Mouse (Mus musculus) ovary, postnatal 36 days (tissue): ENCODE results near the gene Ascl1.

Source experiments
- DNase-seq: peaks from one replicate; pipeline ENCODE4 v3.0.0; 2022; ENCODE audit warnings: low spot score, mixed read lengths

Ascl1 gene

DNA sequence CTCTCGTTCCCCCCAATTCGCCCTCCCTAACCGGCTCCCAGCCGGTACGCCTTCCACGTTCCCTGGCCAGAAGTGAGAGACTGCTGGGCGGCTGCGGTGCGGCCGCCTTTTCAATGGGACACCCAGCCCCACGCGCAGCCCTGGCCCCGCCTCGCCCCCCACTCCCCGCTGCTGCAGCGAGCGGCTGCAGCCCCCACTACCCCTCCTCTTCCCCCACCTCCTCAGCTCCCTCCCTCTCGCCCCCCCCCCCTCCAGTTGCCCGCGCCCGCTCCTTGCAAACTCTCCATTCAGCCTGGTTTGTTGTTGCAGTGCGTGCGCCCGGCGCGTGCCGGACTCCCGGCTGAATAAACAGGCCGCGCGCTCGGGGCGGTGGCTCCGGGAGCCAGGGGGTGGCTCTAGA, at the start of gene Ascl1:
Gene Ascl1, minus strand, starts transcription at position 85 of the 400 bp plus-strand sequence.
- no peak for DNase-seq

DNA sequence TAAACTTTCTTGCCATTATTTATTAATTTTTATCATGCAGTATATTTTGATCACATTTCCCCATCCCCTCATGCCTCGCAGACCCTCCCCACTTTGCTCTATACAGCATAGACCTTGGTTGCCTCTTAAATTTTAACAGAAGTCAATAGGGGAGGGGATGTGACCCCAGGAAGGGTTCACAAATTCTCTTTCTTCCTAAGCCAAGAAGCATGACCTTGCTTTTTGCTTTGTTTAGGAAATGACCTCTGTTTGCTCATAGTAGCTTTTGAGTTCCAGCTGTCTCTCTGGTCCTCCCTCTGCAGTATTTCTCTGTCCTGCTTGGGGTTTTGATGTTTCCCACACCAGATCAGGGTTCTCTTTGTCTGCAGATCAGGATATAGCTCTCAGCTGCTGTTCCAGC, 40.7 kb upstream of the Ascl1 start:
- no peak for DNase-seq

DNA sequence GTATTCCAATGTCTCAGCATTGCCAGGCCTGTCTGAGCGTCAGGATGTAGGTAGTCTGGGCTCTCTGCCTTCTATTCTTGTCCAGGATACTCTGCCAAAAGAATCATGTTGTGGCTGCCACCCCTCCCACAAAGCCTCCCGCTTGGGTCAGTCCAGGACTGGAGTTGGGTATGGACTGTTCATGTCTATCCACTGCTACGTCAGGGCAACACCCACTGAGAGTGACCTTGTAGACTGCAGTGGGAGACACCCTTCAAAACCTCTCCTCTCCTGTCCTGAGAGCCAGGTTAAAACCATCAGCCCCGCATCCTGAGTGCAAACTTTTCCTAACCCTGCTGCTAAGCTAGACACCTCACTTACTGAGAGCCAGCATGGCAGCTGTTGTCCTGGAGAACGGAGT, 28.2 kb upstream of the Ascl1 start, which contains the start of gene Pah:
Gene Pah, plus strand, starts transcription at position 150 of the 400 bp plus-strand sequence.
- DNase-seq, result no peak

DNA sequence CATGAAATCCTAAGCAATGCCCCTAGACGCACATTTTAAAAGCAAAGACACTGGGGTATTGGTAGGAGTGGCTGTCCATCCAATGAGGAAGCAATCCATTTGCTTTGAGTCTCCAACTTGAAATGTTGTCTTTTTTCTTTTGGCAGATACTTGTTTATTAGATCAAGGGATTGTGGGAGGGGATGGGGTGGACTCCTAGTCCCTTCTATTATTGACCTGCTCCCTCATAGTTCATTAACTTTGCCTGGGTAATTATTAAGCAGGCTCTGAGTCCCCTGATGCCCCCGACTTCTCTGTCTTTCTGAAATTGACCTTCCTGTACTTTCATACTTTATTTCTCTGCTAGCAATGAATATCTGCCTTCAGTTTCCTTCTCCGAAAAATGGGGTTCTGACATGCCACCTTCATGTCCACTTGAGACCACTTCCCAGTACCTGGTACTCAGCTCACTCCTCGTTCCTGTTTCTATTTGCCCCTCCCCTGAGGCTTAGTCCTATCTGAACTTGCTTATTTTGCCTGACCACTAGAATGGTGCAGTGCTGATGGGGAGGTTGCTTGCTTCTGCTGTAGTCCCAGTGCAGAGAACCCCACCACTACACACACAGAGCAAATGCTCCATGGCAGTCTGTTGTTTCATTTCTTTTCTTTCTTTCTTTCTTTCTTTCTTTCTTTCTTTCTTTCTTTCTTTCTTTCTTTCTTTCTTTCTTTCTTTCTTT, 27.1 kb upstream of the Ascl1 start:
- no peak for DNase-seq

DNA sequence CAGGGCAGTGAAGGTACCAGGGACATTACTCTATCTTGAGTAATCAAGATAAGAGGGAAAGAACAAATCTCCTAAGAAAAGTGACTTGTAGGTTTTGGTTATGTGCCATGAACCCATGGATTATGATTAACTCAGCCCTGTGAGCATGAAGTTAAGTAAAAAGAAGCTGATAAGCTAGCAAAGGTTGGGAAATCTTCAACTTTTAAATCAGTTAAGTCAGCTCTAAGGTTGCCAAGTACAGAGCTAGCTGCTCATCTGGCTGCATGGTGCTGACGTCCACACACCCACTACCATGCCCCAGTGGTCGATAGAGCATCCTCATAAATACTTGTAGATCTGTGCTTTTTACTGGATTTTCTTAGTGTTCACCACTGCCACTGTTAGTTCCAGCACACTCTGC, 25.1 kb upstream of the Ascl1 start:
- DNase-seq, result no peak

DNA sequence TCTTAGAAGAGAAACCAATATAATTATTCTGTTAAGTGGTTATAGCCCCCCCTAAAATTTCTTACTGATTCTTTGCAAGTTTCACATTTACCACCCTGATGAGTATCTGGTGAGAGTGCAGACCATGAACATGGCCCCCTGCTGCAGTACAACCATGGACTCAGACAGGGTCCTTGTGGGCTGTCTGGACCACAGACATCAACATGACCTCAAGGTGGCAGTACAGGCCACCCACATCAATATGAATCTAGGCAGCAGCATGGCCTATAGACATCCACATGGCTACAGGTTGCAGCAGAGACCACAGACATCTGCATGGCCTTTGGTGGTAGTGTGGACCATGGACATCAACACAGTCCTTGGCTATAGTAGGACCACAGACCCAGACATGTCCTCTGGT, 19.6 kb upstream of the Ascl1 start:
- DNase-seq, result no peak

DNA sequence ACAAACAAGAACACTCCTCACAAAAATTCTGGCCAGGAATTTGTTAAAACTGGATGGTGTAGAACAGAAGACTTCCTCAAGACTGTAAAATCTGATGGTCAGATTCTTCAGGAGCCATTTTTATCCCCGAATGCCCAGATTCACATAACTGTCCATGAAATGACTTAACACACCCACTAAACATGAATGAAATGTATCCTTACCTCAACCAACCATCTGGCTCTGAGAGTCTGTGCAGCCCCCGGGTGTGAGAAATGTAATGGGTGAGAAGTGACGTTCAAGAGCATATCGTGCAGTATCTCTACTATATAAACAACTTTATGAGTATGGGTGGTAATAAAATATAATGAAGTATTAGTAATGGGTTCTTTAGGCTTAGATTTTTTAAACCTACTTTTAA, 15.1 kb upstream of the Ascl1 start:
- DNase-seq, result no peak

DNA sequence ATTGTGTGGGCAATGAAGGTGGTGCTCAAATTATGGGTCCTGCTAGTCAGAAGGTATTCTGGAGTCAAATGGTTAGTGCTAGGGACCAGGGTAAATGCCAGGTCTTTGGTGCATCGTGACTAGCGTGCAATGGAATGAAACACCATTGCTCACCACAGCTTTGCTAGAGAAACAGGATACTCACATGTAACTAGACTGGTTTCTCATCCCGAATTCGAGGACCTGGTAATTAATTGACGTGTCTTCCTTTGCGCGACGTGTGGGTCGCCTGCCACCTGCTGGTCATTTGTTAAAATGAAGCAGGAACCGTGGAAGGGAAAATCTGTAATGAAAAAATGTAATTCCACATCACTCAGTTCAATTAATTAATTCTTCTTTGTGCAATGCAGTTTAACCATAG, 10.5 kb upstream of the Ascl1 start:
- peak; percentile 33 for DNase-seq

DNA sequence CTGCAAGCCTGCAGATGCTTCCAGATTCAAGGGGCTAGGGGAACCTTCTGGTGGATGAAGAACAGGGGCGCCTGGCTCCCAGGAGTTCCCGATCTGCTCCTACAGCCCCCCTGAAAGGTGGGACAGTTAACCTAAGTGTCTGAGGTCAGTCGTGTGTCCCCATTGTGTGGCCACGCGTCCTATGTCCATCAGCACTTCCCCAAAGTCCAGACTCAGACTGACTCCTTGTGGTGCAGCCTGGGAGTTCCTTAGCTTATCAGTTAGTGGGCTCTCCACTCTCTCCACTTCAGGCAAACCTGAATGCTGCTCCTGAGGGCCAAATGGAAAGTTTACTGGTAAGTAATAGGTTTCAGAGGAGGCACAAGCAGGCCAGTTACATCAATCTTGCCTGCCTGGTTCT, 8.8 kb upstream of the Ascl1 start:
- no peak for DNase-seq

DNA sequence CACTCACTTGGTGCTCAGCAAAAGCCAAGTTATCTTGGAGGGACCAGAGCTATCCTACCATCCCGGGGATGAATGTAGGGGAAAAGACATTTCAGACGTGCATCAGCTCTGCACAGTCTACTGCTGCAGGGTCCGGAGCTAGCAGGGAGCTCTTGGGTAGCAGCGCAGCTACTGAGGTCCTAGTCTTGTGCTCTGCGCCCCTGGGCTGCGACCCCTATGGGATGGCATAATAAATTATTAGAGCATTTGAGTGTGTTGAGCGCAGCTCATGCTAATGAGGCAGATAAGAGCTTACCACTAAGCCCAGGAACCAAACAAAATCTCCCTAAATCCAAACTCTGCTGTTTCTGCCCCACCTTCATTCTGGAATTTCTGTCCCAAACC, 8.2 kb upstream of the Ascl1 start:
- DNase-seq, result no peak

DNA sequence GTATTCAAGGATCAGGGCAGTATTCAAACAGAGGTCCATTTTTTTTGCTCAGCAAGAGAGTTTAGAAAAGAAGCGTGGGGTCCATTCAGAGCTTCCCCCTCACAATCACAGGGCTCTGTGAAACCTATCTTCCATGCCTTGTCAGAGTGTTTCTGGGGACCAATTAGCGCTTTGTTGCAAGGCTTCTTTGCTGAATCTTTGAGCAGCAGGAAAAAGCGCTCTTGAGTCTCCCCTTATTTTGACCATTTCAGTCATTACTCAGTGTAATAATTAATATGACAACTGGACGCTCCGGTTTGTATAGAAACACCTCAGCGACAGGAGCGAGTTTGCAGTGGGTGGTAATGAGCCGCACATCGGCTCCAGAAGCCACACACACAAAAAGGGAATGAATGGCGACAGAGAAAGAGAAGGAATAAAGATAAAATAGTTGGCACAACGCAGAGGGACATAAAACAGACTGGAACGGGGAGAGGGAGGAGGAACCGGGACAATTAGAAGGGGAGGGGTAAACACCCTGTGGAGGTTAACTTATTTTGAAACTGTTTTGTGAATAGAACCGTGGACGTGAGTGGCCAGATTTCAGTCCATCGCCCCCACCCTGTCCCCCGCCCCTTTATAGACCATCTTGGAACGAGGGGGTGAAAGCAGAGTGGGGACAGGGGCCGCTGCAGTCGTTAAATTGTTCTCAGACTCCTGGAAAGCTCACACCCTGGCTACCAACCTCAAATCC, 7.6 kb upstream of the Ascl1 start:
- no peak for DNase-seq

DNA sequence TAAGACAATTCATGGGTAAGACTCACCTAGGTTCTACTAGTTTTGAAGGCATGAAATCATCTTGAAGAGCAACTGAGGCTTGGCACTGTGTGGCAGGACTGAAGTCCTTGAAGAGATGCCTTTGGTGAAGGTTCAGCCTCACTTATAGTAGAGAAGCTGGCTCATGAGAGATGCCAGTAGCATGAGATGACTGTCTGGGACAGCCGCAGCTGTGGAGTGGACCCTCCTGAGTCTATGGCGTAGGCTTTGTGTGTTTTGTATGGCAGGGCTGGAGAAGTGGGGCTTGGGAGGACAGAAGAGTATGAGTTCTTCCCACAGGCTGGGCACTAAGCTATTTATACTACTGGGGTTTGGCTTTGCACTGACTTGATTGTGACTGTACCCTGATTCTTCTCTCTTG, 3.6 kb upstream of the Ascl1 start:
- DNase-seq, result no peak

DNA sequence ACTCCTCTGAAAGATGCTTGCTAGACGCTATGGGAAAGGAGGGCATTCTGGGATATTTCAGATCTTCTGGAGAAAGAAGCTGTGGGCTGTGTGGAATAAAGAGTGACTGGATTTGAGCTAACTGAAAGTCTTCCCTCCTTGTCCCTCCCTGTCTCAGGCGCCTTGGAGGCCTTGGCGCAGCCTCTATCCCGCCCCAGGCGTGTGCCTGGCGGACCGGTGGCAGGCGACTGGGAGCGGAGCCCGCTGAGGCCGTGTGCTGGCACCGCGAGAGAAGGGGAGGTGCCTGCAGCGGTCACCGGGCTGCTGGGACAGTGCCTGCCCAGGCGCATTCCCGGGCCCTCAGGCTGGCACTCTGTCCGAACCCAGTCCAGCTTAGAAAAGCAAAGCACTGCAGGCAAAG, 1.1 kb upstream of the Ascl1 start:
- peak; percentile 24 for DNase-seq

DNA sequence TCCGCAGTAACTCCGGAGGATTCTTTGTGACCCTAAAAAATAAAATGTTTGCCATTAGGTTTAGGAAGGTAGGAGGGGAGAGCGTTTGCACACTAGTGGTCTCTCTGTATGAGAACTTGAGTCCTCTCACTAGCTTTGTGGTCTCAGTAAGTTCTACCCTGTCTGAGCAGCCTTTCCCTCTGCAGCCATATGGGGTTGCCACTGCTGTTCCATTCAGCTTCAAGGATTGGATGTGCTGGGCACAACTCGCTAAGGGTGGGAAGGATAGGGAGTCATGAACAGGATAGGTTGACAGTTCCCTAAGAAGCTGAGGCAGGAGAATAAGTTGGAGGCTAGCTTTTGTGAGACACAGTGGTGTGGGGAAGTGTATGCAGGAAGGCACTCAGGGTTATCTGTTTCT, 716 bp upstream of the Ascl1 start:
- DNase-seq, result no peak

DNA sequence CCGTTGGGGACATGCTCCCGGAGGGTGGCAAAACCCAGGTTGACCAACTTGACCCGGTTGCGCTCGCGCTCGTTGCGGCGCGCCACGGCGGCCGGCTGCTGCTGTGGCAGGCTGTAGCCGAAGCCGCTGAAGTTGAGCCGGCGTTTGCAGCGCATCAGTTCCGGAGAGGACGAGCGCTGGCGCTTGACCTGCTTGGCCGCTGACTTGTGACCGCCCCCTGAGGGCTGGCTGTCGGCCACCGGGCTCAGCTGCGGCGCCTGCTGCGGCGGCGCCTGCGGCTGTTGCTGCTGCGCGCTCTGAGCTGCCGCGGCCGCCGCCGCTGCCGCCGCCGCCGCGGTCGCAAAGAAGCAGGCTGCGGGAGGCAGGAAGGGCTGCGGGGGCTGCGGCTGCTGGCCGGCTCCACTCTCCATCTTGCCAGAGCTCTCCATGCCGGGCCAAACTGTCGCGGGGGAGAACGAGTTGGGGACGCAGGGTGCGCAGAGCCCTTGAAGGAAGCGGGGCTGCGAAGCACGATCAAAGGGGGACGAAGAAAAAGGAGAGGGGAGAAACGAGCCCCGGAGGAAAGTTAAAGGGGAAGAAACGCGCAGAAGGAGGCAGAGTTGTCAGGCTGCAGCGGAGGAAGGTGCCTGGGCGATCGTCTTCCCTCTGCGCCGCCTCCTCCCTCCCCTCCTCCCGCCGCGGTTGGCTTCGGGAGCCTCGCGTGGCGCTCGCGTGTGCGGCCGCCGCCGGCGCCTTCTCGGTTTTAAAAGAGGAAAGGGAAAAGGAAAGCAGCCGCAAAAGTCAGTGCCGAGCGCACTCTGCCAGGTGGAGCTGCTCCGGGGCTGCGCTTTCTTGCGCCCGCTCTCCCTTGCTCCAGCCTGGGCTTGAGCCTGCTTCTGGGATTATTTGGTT, 554 bp downstream of the Ascl1 start:
- peak; percentile 60 for DNase-seq

DNA sequence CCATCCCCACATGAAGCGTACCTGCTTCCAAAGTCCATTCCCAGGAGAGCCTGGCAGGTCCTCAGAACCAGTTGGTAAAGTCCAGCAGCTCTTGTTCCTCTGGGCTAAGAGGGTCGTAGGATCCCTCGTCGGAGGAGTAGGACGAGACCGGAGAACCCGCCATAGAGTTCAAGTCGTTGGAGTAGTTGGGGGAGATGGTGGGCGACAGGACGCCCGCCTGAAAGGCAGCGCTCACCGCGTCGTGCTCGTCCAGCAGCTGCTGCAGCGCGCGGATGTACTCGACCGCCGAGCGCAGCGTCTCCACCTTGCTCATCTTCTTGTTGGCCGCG, 1.2 kb downstream of the Ascl1 start:
- DNase-seq, result no peak

DNA sequence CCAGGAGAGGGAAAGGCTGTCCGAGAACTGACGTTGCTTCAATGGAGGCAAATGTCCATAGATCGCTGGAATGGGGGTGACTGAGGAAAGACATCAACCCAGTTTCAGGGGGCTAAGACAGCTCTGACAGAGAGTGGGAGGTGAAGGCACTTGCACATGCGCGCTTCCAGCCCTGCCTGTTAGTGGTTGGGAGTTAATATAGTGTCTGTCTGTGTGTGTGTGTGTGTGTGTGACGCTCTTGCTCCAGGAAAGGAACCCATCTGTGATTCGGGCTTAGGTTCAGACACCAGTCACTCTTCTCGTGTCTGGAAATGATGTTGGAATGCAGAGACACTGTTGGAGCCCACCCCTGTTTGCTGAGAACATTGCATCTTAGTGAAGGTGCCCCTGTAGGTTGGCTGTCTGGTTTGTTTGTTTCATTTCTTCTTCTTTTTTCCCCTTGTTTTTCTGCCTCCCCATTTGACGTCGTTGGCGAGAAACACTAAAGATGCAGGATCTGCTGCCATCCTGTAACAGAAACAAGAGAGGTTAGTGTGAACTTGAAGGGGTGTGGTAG, 1.9 kb downstream of the Ascl1 start:
- no peak for DNase-seq

DNA sequence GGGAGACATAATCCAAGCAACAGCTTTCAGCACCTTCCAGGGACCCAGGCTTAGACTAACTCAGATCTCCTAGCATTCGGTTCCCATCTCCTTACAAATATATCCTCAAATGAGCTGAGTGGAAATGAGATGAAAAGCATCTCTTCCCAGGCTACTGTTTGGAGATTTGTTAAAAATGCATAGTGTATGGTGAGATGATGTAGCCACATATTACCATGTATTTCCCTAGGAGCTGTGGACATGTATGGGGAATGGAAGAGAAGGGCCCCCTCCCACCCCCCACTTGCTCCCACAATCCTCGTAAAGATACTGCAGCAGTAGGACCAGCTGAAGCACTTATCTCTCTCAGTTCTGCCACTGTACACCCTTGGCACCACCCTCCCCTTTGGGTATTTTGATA, 3.1 kb downstream of the Ascl1 start:
- no peak for DNase-seq

DNA sequence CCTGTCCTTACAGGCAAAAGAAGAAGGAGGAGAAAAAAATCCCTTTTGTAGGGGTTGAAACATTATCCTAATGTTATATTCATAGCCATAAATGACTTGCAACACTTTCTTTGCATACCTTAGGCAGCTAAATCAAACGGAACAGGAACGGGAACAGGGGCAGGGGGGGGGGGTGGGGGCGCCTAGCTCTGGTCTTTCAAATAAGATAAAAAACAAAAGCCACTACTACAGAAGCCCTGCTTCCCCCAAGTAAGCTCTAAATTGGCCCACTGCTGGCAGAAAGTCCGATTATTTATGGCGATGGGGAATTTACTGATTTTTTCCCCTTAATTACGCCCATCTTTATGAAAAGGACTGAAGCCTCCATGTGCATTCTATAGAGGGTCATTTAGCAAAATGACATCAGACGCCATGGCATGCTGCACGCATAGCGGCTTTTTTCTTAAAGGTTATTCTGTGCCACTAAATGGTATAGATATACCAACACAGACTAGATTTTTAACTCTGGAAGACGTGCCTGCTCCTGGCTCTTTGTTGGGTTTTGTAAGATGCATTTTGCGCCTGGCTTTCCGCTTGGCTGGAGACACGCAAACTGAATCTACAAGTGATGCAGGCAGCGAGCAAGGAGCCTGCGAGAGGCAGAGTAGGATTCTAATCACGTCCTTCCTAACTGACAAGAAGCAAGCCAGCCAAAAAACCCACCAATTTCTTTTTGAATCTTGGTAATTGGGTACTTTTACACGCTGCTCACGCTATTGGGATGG, 4.0 kb downstream of the Ascl1 start:
- DNase-seq, result no peak

DNA sequence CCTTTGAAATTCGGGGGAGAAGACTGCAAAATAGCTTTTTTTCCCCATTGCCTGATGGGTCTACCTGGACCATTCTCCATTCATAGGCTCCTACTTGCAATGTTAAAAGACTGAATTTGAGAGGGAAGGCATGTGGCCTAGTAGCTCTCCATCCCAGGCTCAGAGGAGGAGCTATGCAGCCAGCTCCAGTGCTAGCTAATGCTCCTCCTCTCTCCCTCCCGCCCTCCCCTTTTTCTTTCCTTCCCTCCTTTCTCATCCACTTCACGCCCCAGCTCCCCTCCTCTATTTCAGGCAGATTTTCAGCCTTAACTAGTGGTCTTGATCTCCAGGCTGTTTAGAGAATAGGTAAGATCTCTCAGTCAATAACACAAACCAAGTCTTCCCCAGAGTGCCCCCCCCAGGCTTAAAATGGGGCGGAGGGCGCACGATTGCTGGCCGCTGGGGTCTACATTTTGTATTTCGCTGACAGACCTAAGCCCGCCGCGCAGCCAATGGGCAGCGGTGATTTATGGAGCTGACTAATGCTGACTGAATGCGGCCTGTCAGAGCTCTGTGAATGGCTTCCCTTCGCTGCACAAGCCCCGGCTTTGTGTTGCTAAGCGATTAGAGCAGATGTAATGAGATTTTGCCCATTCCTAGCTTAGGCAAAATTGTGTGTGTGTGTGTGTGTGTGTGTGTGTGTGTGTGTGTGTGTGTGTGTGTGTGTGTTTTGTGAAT, 4.9 kb downstream of the Ascl1 start:
- no peak for DNase-seq
